Mouse (Mus musculus) bone marrow macrophage, adult 2 months (primary cell): ENCODE data around the gene Foxa1. TPM values are rescaled to one million over a fixed set of nuclear protein-coding genes. Genes with fewer than 3 reads are reported as not detected.

Experiments used
- H3K27ac ChIP-seq: 2 replicates; pipeline ENCODE4 v1.5.1; 2012; ENCODE audit warnings: low read depth, low read length; ENCODE audit not compliant: insufficient read depth
- H3K4me1 ChIP-seq: 2 replicates; pipeline ENCODE4 v1.6.1; 2012; ENCODE audit warnings: low read length; ENCODE audit not compliant: control insufficient read depth, insufficient read depth
- H3K4me3 ChIP-seq: 2 replicates; pipeline ENCODE4 v1.5.1; 2012; ENCODE audit warnings: mild to moderate bottlenecking, low read length, moderate library complexity; ENCODE audit not compliant: insufficient read depth
- CTCF ChIP-seq: IDR thresholded peaks from 2 replicates; pipeline ENCODE4 v1.5.1; 2012; ENCODE audit warnings: low read depth, mild to moderate bottlenecking, low read length, moderate library complexity
- POLR2A ChIP-seq: IDR thresholded peaks from 2 replicates; pipeline ENCODE4 v1.6.1; 2012; ENCODE audit warnings: mild to moderate bottlenecking, low read depth, low read length, borderline replicate concordance
- polyA plus RNA-seq: library from polyadenylated mRNA; stranded (reverse); fragments of >200 nt; gene quantifications from 2 replicates; pipeline ENCODE4 v1.2.4, GENCODE M21; 2012; ENCODE audit not compliant: missing spikeins, insufficient read depth, insufficient read length

The Foxa1 gene
- polyA plus RNA-seq, 1 experiment: not detected

DNA sequence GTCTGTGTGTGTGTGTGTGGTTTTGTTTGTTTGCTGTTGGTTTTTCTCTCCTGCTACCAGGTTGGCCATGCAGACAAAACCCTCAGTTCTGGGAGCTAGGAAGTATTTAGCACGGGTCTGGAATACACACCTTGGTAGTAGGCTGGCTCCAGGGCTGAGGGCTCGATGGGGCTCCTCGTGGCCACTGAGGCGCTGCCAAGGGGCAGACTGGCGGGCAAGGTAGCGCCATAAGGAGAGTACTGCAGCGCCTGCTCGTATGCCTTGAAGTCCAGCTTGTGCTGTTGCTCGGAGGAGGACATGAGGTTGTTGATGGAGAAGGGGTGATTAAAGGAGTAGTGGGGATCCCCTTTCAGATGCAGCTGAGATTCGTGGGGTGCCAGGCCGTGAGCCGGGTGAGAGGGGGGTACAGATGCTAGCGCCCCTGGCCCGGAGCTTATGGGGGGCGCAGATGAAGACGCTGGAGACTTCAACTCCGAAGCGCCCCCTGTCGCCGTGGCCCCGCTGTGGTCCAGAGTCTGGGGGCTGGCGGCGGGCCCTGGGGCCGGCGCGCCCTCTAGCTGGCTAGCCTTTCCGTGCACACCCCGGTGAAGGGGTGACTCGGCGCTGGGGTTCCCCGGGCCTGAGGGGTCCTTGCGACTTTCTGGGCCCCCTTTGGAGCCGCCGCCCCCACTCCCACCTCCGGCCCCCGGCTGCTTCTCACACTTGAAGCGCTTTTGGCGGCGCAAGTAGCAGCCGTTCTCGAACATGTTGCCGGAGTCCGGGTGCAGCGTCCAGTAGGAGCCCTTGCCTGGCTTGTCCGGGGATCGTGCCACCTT, 4.6 kb downstream of the Foxa1 start:
- Histone ChIP-seq H3K4me1 (peaks cover 6% of the 10 kb centered on the region), H3K4me3 (no peak overlapping the region), H3K27ac (no peak overlapping the region)
- TF ChIP-seq POLR2A: no peak
- no peak for TF ChIP-seq CTCF

DNA sequence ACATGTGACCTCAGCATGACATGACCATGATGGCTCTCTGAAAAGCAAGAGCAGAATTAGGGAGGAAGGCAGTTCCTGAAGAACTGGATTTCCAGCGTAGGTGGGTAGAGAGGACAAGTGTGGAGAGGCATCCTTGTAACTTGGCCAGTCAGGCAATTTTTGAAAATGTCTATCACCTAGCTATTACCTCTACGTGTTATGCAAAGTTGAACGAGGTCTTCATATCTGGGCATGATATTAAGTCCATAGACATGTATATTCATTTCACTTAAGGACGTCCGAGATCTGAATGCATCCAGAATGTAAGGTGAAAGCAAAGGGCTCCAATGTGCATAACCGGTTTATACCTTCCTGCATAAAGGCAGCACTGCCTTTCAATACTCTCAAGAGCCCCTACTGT, 5.6 kb downstream of the Foxa1 start:
- Histone ChIP-seq H3K27ac (no peak overlapping the region), H3K4me3 (no peak overlapping the region), H3K4me1 (peaks cover 3% of the 10 kb centered on the region)
- TF ChIP-seq CTCF (no peak), POLR2A (no peak)

DNA sequence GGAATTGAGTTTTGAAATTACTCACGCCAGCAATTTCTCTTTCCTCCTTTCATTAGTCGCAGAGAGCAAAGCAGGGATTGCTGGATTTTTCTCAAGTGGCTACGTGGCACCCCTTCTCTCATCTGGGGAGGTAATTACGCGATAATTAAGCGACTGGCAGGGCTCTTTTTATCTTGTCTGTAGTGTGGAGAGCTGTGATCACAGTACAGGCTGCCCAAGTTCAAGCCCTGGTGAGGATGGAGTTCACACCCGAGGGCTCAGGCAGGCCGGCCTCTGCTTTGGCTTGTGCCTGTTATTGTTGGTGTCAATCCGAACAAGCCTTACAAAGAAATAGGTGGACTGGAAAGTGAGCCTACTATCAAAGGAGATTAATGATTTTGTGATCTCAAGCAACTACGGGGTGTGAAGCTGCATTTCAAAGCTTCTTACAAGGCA, 7.1 kb downstream of the Foxa1 start:
- Histone ChIP-seq H3K27ac (no peak overlapping the region), H3K4me1 (peaks cover 3% of the 10 kb centered on the region), H3K4me3 (peak overlapping the region; percentile 50)
- TF ChIP-seq CTCF: no peak
- TF ChIP-seq POLR2A: no peak

DNA sequence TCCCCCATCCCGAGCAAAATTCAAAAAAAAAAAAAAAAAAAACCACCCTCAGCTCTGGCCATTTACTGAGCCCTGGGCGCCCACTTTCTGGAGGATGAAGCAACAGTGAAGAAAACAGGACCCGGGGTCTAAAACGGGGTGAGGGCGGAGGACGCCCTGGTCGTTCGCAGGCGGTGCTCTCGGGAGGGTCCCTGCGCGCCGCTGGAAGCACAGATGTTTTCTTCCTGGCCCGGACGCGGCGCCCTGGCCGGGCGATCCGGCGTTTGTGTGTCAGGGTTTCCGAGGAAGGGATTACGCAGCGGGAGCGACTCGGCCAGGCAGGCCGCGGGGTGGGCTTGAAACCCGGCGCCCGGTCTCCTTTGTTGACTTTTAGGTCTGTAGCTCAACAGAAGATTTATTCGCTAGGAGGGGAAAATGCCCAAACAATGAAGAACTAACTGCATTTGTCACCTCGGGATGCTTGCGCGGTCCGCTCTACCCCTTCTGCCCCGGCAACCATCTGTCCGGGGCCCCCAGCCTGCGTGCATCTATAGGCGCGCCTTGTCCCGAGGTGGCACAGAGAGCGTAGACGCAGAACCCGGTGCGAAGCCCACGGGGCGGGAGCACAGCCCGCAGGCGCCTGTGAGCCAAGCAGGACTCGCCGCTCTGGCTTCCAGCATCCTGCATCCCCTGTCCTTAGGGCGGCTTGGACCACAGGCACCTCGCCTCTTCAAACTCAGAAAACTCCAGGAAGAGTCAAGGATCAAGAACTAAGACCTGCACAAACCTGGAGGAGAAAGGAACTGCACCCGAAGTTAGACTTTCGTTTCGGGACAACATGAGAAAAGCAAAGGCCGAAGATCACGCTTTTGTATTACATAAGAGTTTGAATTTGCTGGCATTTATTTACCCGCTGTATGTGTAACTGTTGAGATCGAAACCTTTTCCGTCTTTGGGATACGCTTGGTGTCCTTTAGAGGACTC, 7.8 kb downstream of the Foxa1 start:
- H3K27ac ChIP-seq: no peak overlapping the region
- H3K4me3 ChIP-seq: peak overlapping the region; percentile 50
- TF ChIP-seq POLR2A (no peak), CTCF (no peak)
- peaks cover 3% of the 10 kb centered on the region for H3K4me1 ChIP-seq

DNA sequence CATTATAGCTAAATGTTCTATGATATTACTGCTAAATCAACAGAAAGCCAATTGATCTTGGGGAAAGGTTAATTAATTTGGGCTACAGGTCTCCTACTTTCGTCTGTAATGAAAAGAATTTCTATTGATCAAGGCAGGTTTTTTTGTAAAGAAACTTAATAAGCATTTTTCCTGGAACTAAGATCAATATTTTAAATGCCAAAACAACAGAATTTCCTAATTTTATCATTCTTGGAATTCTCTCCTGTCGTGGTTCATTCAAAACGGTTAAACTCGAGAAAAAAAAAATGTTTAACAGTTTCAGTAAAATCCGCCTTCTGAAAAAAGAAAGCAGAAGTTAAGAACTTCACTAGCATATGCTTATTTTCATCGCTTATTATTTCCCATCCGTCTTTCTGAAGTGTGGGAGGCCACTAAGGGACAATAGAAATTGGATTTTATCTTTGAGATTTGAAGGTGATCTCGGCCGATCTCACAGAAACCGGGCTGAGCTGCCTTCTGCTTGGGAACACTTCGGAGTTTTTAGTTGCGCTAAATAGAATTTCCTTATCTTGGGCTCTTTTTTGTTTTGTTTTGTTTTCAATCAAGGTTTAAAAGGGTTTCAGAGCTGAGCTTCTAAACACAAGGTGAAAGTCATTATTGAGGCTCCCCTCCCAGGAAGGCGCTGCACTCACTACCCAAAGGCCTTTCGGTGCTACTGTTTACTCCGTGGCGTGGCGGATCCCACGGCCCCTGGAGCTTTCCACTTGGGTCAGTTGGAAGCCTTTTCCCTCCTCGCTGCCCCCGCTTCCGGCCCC, 8.7 kb downstream of the Foxa1 start:
- TF ChIP-seq CTCF: no peak
- TF ChIP-seq POLR2A: no peak
- H3K4me3 ChIP-seq: no peak overlapping the region

DNA sequence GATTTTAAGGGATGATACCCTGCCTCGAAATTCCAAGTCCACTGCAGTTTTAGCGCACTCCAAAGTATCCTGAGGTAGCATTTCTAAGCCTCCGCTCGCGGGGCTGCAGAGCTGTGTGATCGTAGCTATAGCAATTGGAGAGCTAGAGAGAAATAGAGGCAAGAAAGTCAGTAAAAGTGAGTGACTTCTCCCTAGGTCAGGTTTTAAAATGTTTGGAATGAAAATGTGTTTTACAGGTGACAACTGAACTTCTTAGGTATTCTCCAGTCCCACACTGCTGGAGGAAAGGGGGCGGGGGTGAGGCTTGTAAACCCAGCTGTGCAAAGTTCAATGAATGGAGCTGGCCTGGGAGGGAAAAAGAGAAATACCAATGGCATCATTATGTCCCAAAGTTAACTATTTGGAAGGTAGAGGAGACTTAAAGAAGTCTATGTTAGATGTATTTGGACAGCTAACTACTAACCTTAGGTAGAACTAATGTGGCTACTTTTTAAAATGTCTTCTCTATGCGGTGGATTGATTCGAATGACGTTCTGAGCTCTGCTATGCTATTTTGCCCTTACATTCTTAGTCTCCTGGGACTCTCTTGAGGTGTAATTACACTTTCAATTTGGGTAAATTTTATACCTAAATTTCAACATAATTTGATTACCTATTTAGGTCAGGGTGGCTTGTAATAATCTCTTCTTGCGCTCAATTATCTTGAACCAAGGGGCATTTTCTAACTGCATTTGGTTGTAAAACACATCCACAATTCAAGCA, 9.6 kb downstream of the Foxa1 start:
- no peak for TF ChIP-seq POLR2A
- no peak for TF ChIP-seq CTCF
- H3K27ac ChIP-seq: no peak overlapping the region
- peaks cover 3% of the 10 kb centered on the region for H3K4me1 ChIP-seq
- no peak overlapping the region for H3K4me3 ChIP-seq

More for the DNA sequence above, 8.7 kb downstream of the Foxa1 start:
- H3K27ac ChIP-seq: no peak overlapping the region
- peaks cover 3% of the 10 kb centered on the region for H3K4me1 ChIP-seq

DNA sequence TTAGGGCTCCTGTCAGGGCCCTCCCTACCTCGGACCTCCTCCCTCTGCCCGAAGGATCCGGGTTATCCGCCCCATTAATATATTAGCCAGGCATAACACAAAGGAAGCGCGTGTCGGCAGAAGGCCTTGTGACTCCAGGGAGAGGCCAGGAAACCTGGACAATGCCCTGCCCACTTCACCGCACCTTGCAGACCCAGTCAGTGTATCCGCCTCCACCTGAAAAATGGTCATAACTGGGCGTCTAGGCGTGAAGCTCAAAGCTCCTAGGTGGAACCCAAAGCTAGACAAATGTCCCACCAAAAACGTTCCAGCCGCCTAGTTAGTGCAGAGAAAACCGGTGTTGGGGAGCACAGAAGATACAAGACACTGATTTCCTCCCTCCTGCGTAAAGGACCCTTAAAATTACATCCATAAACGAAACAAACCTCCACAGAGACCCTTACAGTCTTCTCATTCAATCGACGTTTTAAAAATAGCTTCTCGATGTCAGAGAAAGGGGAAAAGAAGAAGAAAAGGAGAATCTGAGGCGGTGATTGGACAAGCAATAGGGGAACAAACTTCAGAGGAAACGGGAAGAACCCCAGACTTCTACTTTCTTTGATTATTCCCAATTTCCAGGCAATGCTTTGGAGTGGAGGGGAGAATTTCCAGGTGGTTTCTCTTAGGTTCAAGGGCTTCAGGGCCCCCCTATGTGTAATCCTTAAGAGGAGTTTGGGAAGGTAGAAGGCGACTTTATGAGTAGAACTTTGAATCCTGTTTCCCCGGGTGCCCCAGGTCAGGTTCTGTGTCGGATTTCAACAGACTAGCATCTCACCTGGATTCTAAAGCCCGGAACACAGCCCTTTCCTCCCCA, 10.4 kb downstream of the Foxa1 start:
- TF ChIP-seq POLR2A (no peak), CTCF (no peak)

More for the DNA sequence above, 10.4 kb downstream of the Foxa1 start:
- H3K4me1 ChIP-seq: peaks cover 3% of the 10 kb centered on the region
- H3K27ac ChIP-seq: no peak overlapping the region
- H3K4me3 ChIP-seq: no peak overlapping the region
